Mouse (Mus musculus) ES-E14 (cell line): ENCODE results near the gene Txn1. TPM values are rescaled to one million over a fixed set of nuclear protein-coding genes. Genes with fewer than 3 reads are reported as not detected.

Experiments used
- DNase-seq: peaks from one replicate; pipeline ENCODE4 v3.0.0-alpha.2; 2013; ENCODE audit warnings: low read depth, low spot score
- H3K27ac ChIP-seq: 2 replicates; pipeline ENCODE4 v1.5.1; 2012; ENCODE audit warnings: low read depth, mild to moderate bottlenecking, low read length, moderate library complexity, mixed read lengths; ENCODE audit not compliant: poor library complexity, insufficient read depth, severe bottlenecking
- H3K36me3 ChIP-seq: 2 replicates; pipeline ENCODE4 v1.6.1; 2012; ENCODE audit warnings: mild to moderate bottlenecking, low read length, moderate library complexity, mixed read lengths; ENCODE audit not compliant: control insufficient read depth, poor library complexity, insufficient read depth, severe bottlenecking
- H3K4me1 ChIP-seq, 2 experiments: fragments of 150-350 bp in 1 of 2; sonication (generic) in 1 of 2; 2 replicates each; pipeline ENCODE4 v1.6.1; 2012; ENCODE audit warnings: low read length in 2 of 2, mild to moderate bottlenecking in 1 of 2, mixed read lengths in 1 of 2; ENCODE audit not compliant: control insufficient read depth in 2 of 2, insufficient read depth in 2 of 2, poor library complexity in 1 of 2
- H3K4me3 ChIP-seq, 2 experiments: fragments of 150-350 bp in 1 of 2; sonication (generic) in 1 of 2; 2 replicates each; pipeline ENCODE4 v1.5.1; 2012; ENCODE audit warnings: low read length in 2 of 2, low read depth in 1 of 2, mild to moderate bottlenecking in 1 of 2, mixed read lengths in 1 of 2; ENCODE audit not compliant: insufficient read depth in 1 of 2, poor library complexity in 1 of 2, severe bottlenecking in 1 of 2
- H3K9ac ChIP-seq: 2 replicates; pipeline ENCODE4 v1.6.1; 2012; ENCODE audit warnings: low read depth, mild to moderate bottlenecking, low read length, mixed read lengths; ENCODE audit not compliant: poor library complexity, insufficient read depth, severe bottlenecking
- H3K9me3 ChIP-seq: fragments of 150-350 bp; sonication (generic); 2 replicates; pipeline ENCODE4 v1.6.1; 2012; ENCODE audit warnings: low read depth, mild to moderate bottlenecking, low read length; ENCODE audit not compliant: control insufficient read depth, insufficient read depth
- CHD2 ChIP-seq: IDR thresholded peaks from 2 replicates; pipeline ENCODE4 v1.6.1; 2014; ENCODE audit warnings: mild to moderate bottlenecking, low read depth, low read length, inconsistent platforms
- HCFC1 ChIP-seq: IDR thresholded peaks from 2 replicates; pipeline ENCODE4 v1.6.1; 2012; ENCODE audit warnings: low read length, inconsistent platforms, borderline replicate concordance; ENCODE audit not compliant: insufficient read depth
- MAFK ChIP-seq: IDR thresholded peaks from 2 replicates; pipeline ENCODE4 v1.6.1; 2014; ENCODE audit warnings: mild to moderate bottlenecking, low read depth, low read length, inconsistent platforms; ENCODE audit not compliant: insufficient read depth
- ZC3H11A ChIP-seq: IDR thresholded peaks from 2 replicates; pipeline ENCODE4 v1.6.1; 2012; ENCODE audit warnings: low read depth, mild to moderate bottlenecking, inconsistent platforms, low read length, borderline replicate concordance
- ZNF384 ChIP-seq: IDR thresholded peaks from 2 replicates; pipeline ENCODE4 v1.6.1; 2012; ENCODE audit warnings: low read depth, low read length, inconsistent platforms
- in situ Hi-C, 2 experiments: fragments of 600-800 bp; cut with MboI; formaldehyde crosslinking; loops; one replicate each; pipeline ENCODE4 v1.15.1; 2025; ENCODE audit warnings: low sequenced_read_pairs in 2 of 2, inconsistent platforms in 1 of 2; ENCODE audit not compliant: unreplicated experiment in 2 of 2
- total RNA-seq: library from RNA; depleted of rRNA; stranded (reverse); fragments of 300-350 nt; gene quantifications from 2 replicates; pipeline ENCODE4 v1.2.3, GENCODE M21; 2012

Gene Txn1
- total RNA-seq, 1 experiment = 401 TPM

DNA sequence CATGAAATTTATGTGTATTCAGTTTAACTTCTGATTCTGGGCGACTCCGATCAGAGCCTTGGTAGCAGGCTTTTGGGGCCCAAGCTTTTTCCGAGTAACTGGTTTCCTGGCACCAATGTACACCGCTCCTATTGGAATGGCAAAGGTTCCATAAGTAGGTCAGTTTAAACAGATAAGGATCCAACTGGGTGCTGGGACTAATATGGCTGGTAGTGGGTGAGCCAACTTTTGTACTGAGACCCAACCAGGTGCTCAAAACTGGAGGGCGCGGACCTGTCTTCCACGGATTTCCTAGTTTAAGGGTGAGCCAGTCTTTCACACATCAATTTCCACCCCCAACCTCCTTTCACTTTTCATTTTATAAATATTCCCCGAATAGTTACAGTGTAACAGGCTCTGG, 1.2 kb downstream of the Txn1 start:
- H3K9ac ChIP-seq = peak overlapping the region; percentile 90

DNA sequence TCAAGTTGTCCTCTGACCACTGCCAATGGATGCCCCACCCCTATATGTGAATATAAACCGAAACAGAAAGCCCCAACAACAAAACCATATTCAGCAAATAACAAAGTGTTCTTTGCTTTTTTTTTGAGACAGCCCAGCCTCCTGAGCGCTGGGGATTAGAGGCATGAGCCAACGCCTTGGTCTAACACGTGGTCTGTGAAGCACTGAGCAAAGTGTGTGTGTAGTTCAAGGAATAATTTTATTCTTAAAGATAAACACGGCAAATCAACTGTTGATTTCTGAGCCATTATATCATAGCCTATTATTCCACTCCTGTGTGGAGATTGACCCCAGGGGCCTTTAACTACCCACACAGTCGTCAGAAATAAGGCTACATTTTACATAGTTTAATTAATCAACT, 1.6 kb downstream of the Txn1 start:
- in situ Hi-C loops = no loop called here
- Histone ChIP-seq H3K27ac (no peak overlapping the region), H3K4me3 (peak overlapping the region; percentile 83 to 92), H3K9ac (peak overlapping the region; percentile 90; the same call in 1 of the 2 replicates), H3K36me3 (peaks cover 24% of the 10 kb centered on the region), H3K4me1 (peaks cover 4 to 7% of the 10 kb centered on the region in 2 experiments; a peak in 2 of 4 replicates), H3K9me3 (no peaks in the 10 kb centered on the region)
- DNase-seq = no peak
- TF ChIP-seq MAFK (no peak), ZC3H11A (no peak), ZNF384 (no peak), CHD2 (no peak), HCFC1 (no peak)

More for the DNA sequence above, 1.2 kb downstream of the Txn1 start:
- TF ChIP-seq HCFC1 (no peak), CHD2 (no peak), ZNF384 (no peak), MAFK (no peak), ZC3H11A (no peak)
- no peaks in the 10 kb centered on the region for H3K9me3 ChIP-seq
- in situ Hi-C loops = no loop called here
- no peak overlapping the region for H3K27ac ChIP-seq
- no peak for DNase-seq
- peaks cover 4 to 7% of the 10 kb centered on the region in 2 experiments; a peak in 2 of 4 replicates for H3K4me1 ChIP-seq
- H3K4me3 ChIP-seq = peak overlapping the region; percentile 83 to 92
- peaks cover 20% of the 10 kb centered on the region for H3K36me3 ChIP-seq

DNA sequence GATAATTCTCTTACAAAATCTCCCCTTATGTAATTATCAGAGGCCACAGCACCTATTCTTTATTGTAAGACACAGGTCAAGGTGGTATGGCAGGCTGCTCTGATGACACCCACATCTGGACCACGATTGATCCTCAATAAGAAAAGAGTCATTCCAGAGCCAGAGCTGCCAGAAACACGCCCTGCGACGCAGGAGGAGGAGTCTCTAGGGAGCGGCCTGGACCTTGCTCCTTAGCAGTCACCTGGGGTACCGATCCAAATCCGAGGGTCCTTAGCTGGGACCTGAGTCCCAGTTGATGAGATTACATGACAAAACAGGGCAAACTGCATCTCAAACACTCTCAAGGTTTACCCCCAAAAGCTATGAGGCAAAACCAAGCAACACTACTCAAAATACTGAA, 2.4 kb downstream of the Txn1 start:
- H3K4me3 ChIP-seq = peak overlapping the region; percentile 83 to 92
- H3K9me3 ChIP-seq = no peaks in the 10 kb centered on the region
- DNase-seq = no peak
- H3K4me1 ChIP-seq = peaks cover 4 to 7% of the 10 kb centered on the region in 2 experiments; a peak in 2 of 4 replicates
- H3K36me3 ChIP-seq = peaks cover 28% of the 10 kb centered on the region
- no peak overlapping the region for H3K27ac ChIP-seq
- TF ChIP-seq ZC3H11A = no peak
- TF ChIP-seq HCFC1 = no peak
- no peak for TF ChIP-seq CHD2
- no peak for TF ChIP-seq ZNF384
- TF ChIP-seq MAFK = no peak
- no peak overlapping the region for H3K9ac ChIP-seq
- in situ Hi-C loops = no loop called here

DNA sequence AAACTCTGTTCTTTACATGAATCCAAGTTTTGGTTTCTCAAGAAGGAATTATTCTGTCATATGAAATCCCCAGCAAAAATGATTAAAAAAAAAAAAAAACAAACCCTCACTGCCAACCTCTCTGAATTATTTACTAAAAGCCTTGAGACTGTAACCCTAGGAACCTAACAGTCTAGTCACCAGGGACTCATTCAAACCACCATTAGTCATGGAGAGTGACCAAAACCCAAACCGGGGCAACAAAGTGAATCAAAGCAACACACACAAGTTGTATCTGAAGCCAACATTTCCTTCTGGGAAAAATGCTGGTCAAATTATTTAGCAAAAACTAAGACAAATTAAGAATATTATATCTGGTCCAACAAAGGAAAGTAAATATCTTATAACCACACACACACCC, 3.3 kb downstream of the Txn1 start:
- no peak for DNase-seq
- H3K9me3 ChIP-seq = no peaks in the 10 kb centered on the region
- H3K36me3 ChIP-seq = peaks cover 36% of the 10 kb centered on the region
- no peak overlapping the region for H3K9ac ChIP-seq
- H3K4me1 ChIP-seq = peaks cover 3 to 7% of the 10 kb centered on the region in 2 experiments; a peak in 2 of 4 replicates
- in situ Hi-C loops = no loop called here
- no peak overlapping the region for H3K27ac ChIP-seq
- H3K4me3 ChIP-seq = no peak overlapping the region
- no peak for TF ChIP-seq CHD2
- TF ChIP-seq HCFC1 = no peak

DNA sequence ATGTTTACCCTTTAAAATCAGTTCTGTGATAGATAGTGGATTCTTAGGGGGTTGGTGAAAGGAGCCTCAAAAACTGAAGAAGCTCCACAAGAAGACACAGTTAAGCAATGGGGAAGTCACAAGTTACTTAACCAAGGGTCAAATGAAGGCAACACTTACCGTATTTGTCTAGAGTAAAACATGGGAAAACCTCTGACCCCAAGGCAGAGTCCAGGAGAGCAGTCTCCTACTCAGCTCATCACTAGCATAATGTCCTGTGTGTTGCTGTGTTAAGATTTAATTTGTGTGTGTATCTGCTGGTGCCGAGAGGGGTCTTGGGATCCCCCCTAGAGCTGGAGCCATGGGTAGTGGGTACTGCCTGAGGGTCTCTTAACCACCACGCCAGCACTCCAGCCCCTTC, 3.8 kb downstream of the Txn1 start:
- in situ Hi-C loops = no loop called here
- Histone ChIP-seq H3K4me3 (no peak overlapping the region), H3K4me1 (peaks cover 1 to 7% of the 10 kb centered on the region in 2 experiments; a peak in 1 of 4 replicates), H3K36me3 (peaks cover 40% of the 10 kb centered on the region), H3K27ac (no peak overlapping the region), H3K9me3 (no peaks in the 10 kb centered on the region), H3K9ac (no peak overlapping the region)
- TF ChIP-seq ZNF384 (no peak), ZC3H11A (no peak), CHD2 (no peak), MAFK (no peak), HCFC1 (no peak)
- no peak for DNase-seq
